Mouse (Mus musculus) megakaryocyte, embryonic 14.5 days (primary cell): ENCODE data around the gene Car10.

Experiments used
- FLI1 ChIP-seq: IDR thresholded peaks from 2 replicates; pipeline ENCODE4 v1.6.1; 2012; ENCODE audit warnings: low read length, inconsistent platforms, mixed read lengths
- GATA1 ChIP-seq: IDR thresholded peaks from 3 replicates; pipeline ENCODE4 v1.6.1; 2012; ENCODE audit warnings: mixed read lengths, low read length, inconsistent platforms, borderline replicate concordance

- no peak for TF ChIP-seq GATA1
- no peak for TF ChIP-seq FLI1
These were observed 827 bp upstream of the Car10 start for GRCm38 (mm10) chr11:93097001-93097400.
